Mouse (Mus musculus) A20 (cell line): ENCODE measurements at regions not wholly inside any gene's neighbourhood (a gene's known extent, or its start where the extent isn't known, plus 50 kb on each side); places are given as distances from the start of the nearest gene placed in this dataset.

Experiments used
- DNase-seq: peaks from one replicate; pipeline ENCODE4 v3.0.0-alpha.2; 2011; ENCODE audit warnings: low read depth, low spot score

- DNase-seq = peak; percentile 2
Measured at GRCm38 (mm10) chr1:108339827-108340226, 750.0 kb downstream of the Serpinb8 start.

- no peak for DNase-seq
Measured at GRCm38 (mm10) chr1:108341352-108341751, 751.5 kb downstream of the Serpinb8 start.

- DNase-seq = no peak
Measured at GRCm38 (mm10) chr1:108363788-108364187, 774.0 kb downstream of the Serpinb8 start.

- DNase-seq = no peak
Measured at GRCm38 (mm10) chr1:108369904-108370600, 780.2 kb downstream of the Serpinb8 start.

- no peak for DNase-seq
Measured at GRCm38 (mm10) chr1:108389930-108390329, 800.1 kb downstream of the Serpinb8 start.

GRCm38 (mm10) chr1:108390497-108390896, 800.7 kb downstream of the Serpinb8 start:
- DNase-seq = no peak

- no peak for DNase-seq
Measured at GRCm38 (mm10) chr1:108439845-108440244, 850.0 kb downstream of the Serpinb8 start.

- peak; percentile 16 for DNase-seq
Measured at GRCm38 (mm10) chr1:108452776-108453175, 863.0 kb downstream of the Serpinb8 start.

- no peak for DNase-seq
Measured at GRCm38 (mm10) chr1:108472031-108472430, 882.2 kb downstream of the Serpinb8 start.

- DNase-seq = no peak
Measured at GRCm38 (mm10) chr1:108498854-108499253, 909.0 kb downstream of the Serpinb8 start.

- no peak for DNase-seq
Measured at GRCm38 (mm10) chr1:108527424-108527823, 937.6 kb downstream of the Serpinb8 start.

- DNase-seq = no peak
Measured at GRCm38 (mm10) chr1:108538238-108538637, 948.4 kb downstream of the Serpinb8 start.

- DNase-seq = no peak
Measured at GRCm38 (mm10) chr1:108548721-108549120, 958.9 kb downstream of the Serpinb8 start.

GRCm38 (mm10) chr1:108558882-108559281, 969.1 kb downstream of the Serpinb8 start:
- no peak for DNase-seq

GRCm38 (mm10) chr1:108562981-108563380, 973.2 kb downstream of the Serpinb8 start:
- no peak for DNase-seq

GRCm38 (mm10) chr1:108571977-108572376, 982.2 kb downstream of the Serpinb8 start:
- no peak for DNase-seq

- DNase-seq = no peak
Measured at GRCm38 (mm10) chr1:108572765-108573164, 983.0 kb downstream of the Serpinb8 start.

GRCm38 (mm10) chr1:108576806-108577205, 987.0 kb downstream of the Serpinb8 start:
- no peak for DNase-seq

- no peak for DNase-seq
Measured at GRCm38 (mm10) chr1:108577793-108578192, 988.0 kb downstream of the Serpinb8 start.

- DNase-seq = no peak
Measured at GRCm38 (mm10) chr1:108592720-108593422, 1003.1 kb downstream of the Serpinb8 start.

- DNase-seq = no peak
Measured at GRCm38 (mm10) chr1:108597129-108597528, 1007.3 kb downstream of the Serpinb8 start.
